Mouse (Mus musculus): ENCODE measurements around the gene Stk24.

DNA sequence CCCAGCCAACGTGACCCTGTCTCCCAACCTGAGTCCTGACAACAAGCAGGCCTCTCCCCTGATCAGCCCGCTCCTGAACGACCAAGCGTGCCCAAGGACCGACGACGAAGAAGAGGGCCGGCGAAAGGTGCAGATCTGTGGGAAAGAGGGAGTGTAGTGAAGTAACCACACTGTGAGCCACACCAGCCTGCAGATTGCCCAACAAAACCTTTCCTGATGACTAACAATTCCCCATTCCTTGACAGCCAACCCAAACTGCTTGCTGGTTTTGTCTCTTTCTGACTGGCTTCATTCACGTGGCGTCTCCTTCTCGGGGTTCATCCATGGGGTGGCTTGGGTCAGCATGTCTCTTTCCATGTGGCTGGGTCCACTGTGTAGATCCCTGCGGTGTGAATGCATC is 124.3 kb downstream of the Stk24 start:
- no peak for TF ChIP-seq POLR2A (IDR thresholded peaks at IDR 0.05; ENCODE audit: control insufficient read depth, low read depth, low read length)
- no peak for TF ChIP-seq CTCF (IDR thresholded peaks at IDR 0.05; ENCODE audit: control insufficient read depth, insufficient read depth, insufficient replicate concordance, low read depth, low read length)

Measured in testis, adult 2 months (tissue).